Mouse (Mus musculus): ENCODE data around the gene Ifna2. TPM values are rescaled to one million over a fixed set of nuclear protein-coding genes. Genes with fewer than 3 reads are reported as not detected.

The Ifna2 gene
- not detected in 2 replicates for polyA plus RNA-seq (2014; fragmentation: Nextera tagmentation; extraction: Ambion mirVana)

GRCm38 (mm10) chr4:88683812-88684211 is at the start of gene Ifna2:
Ifna2 (minus strand) TSS chr4:88683912.
- H3K27ac ChIP-seq (ENCODE audit: low read depth, low read length): no peak within 1 kb of the TSS
- H3K9me3 ChIP-seq (ENCODE audit: control insufficient read depth, low read length): no peaks in the 10 kb centered on the region
- H3K36me3 ChIP-seq (ENCODE audit: control insufficient read depth, insufficient read depth, low read length): no peaks in the 10 kb centered on the region
- no peaks in the 10 kb centered on the region for H3K27me3 ChIP-seq (ENCODE audit: control insufficient read depth, insufficient read depth, low read length)
- WGBS: 96% methylated on average over 1 of the region's 1 CpGs
- no peaks in the 10 kb centered on the region for H3K4me1 ChIP-seq (ENCODE audit: control insufficient read depth, insufficient read depth, low read length)
- H3K4me3 ChIP-seq (ENCODE audit: low read depth, low read length): no peak within 1 kb of the TSS
- DNase-seq (ENCODE audit: low spot score, missing footprints) (no peak), ATAC-seq (ENCODE audit: low FRiP score) (no peak)
- no peak within 1 kb of the TSS for H3K9ac ChIP-seq (ENCODE audit: low read length)
- no peak within 1 kb of the TSS for H3K4me2 ChIP-seq

DNA sequence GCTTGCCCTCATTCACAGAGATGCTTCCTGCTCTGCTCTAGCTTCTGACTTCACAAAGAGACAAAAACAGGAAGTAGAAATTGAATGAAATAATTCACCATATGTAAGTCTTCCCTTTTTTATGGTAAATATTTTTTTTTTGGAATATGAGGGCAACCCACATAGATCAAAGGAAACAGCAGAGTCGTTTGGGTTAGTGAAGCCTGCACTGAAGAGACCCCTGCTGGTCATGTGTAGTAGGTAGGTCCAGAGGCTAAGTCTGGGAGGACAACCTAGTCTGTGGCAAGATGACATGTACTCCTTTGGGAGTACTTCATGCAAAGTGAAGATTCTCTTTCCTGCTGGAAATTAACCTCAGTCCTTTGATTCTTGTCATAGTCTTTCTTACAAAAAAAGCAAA is 43.6 kb upstream of the Ifna2 start:
- H3K9ac ChIP-seq (ENCODE audit: low read length): no peak overlapping the region
- ATAC-seq (ENCODE audit: low FRiP score): no peak

GRCm38 (mm10) chr4:88726727-88727126 is 43.0 kb upstream of the Ifna2 start:
- Histone ChIP-seq H3K4me3 (ENCODE audit: low read depth, low read length) (no peak overlapping the region), H3K9ac (ENCODE audit: low read length) (no peak overlapping the region), H3K4me2 (no peak overlapping the region), H3K36me3 (ENCODE audit: control insufficient read depth, insufficient read depth, low read length) (no peaks in the 10 kb centered on the region), H3K27me3 (ENCODE audit: control insufficient read depth, insufficient read depth, low read length) (no peaks in the 10 kb centered on the region), H3K4me1 (ENCODE audit: control insufficient read depth, insufficient read depth, low read length) (no peaks in the 10 kb centered on the region), H3K9me3 (ENCODE audit: control insufficient read depth, low read length) (no peaks in the 10 kb centered on the region), H3K27ac (ENCODE audit: low read depth, low read length) (no peak overlapping the region)
- DNase-seq (ENCODE audit: low spot score, missing footprints): no peak
- 86% methylated on average over 6 of the region's 6 CpGs for WGBS
- no peak for ATAC-seq (ENCODE audit: low FRiP score)

More for the DNA sequence above, 43.6 kb upstream of the Ifna2 start:
- Histone ChIP-seq H3K36me3 (ENCODE audit: control insufficient read depth, insufficient read depth, low read length) (no peaks in the 10 kb centered on the region), H3K4me1 (ENCODE audit: control insufficient read depth, insufficient read depth, low read length) (no peaks in the 10 kb centered on the region), H3K9me3 (ENCODE audit: control insufficient read depth, low read length) (no peaks in the 10 kb centered on the region), H3K4me2 (no peak overlapping the region), H3K4me3 (ENCODE audit: low read depth, low read length) (no peak overlapping the region), H3K27ac (ENCODE audit: low read depth, low read length) (no peak overlapping the region), H3K27me3 (ENCODE audit: control insufficient read depth, insufficient read depth, low read length) (no peaks in the 10 kb centered on the region)
- DNase-seq (ENCODE audit: low spot score, missing footprints): no peak
- WGBS: 3% methylated on average over 1 of the region's 1 CpGs

DNA sequence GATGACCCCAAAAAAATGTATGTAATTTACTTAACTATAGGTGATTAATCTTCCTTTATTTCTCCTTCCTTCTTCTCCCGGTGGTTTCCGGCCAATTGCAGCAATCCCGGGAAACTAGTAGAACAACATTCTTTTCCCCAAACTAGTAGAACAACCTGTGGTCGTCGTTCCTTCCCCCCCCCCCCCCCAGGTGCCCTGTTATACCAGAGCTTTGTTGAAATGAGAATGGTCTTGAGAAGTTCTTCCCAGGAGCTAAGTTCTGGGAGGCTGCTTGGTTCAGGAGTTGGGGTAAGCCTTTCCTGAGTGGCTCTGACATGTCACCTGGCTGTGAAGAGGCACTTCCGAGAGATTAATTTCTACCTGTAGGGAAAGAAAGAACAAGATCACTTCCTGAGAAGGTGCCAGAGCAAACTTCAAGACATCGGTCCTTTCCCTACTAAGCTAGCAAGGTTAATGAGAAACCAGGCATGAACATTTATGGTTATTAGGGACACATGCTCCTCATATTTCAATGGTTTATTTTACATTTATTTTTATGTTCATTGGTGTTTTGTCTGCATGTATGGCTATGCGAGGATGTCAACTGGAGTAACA is 39.9 kb upstream of the Ifna2 start:
- no peak overlapping the region for H3K27ac ChIP-seq (ENCODE audit: low read depth, low read length)
- ATAC-seq (ENCODE audit: low FRiP score) (no peak), DNase-seq (ENCODE audit: low spot score, missing footprints) (no peak)
- peaks cover 19% of the 10 kb centered on the region for H3K4me1 ChIP-seq (ENCODE audit: control insufficient read depth, insufficient read depth, low read length)
- H3K4me3 ChIP-seq (ENCODE audit: low read depth, low read length): no peak overlapping the region
- no peaks in the 10 kb centered on the region for H3K27me3 ChIP-seq (ENCODE audit: control insufficient read depth, insufficient read depth, low read length)
- no peaks in the 10 kb centered on the region for H3K9me3 ChIP-seq (ENCODE audit: control insufficient read depth, low read length)
- 68% methylated on average over 8 of the region's 8 CpGs for WGBS
- H3K4me2 ChIP-seq: no peak overlapping the region
- 0 out of 2 replicates have a peak, but pooled peaks cover 3% of the 10 kb centered on the region for H3K36me3 ChIP-seq (ENCODE audit: control insufficient read depth, insufficient read depth, low read length)
- no peak overlapping the region for H3K9ac ChIP-seq (ENCODE audit: low read length)

- Histone ChIP-seq H3K9ac (ENCODE audit: low read length) (peak within 1 kb of the TSS; percentile 98), H3K4me1 (ENCODE audit: control insufficient read depth, insufficient read depth, low read length) (peaks cover 20% of the 10 kb centered on the region), H3K27me3 (ENCODE audit: control insufficient read depth, insufficient read depth, low read length) (no peaks in the 10 kb centered on the region), H3K4me2 (peak within 1 kb of the TSS; percentile 75), H3K36me3 (ENCODE audit: control insufficient read depth, insufficient read depth, low read length) (peaks cover 6% of the 10 kb centered on the region), H3K9me3 (ENCODE audit: control insufficient read depth, low read length) (no peaks in the 10 kb centered on the region), H3K27ac (ENCODE audit: low read depth, low read length) (peak within 1 kb of the TSS; percentile 96), H3K4me3 (ENCODE audit: low read depth, low read length) (peak within 1 kb of the TSS; percentile 90)
- WGBS: under 1% methylated on average over 81 of the region's 82 CpGs
- ATAC-seq (ENCODE audit: low FRiP score) (peak; percentile 98), DNase-seq (ENCODE audit: low spot score, missing footprints) (peak; percentile 99)
Observed at GRCm38 (mm10) chr4:88721791-88722721, 38.3 kb upstream of the Ifna2 start, which contains the start of the genes Gm26566 and Klhl9. Gm26566 (plus strand) TSS chr4:88721805. Klhl9 (minus strand) TSS chr4:88722465.

- H3K9ac ChIP-seq (ENCODE audit: low read length): no peak overlapping the region
- peaks cover 20% of the 10 kb centered on the region for H3K4me1 ChIP-seq (ENCODE audit: control insufficient read depth, insufficient read depth, low read length)
- H3K4me3 ChIP-seq (ENCODE audit: low read depth, low read length): peak overlapping the region; percentile 18; the same call in 1 of the 2 replicates
- DNase-seq (ENCODE audit: low spot score, missing footprints) (no peak), ATAC-seq (ENCODE audit: low FRiP score) (no peak)
- H3K9me3 ChIP-seq (ENCODE audit: control insufficient read depth, low read length): no peaks in the 10 kb centered on the region
- no peaks in the 10 kb centered on the region for H3K27me3 ChIP-seq (ENCODE audit: control insufficient read depth, insufficient read depth, low read length)
- no peak overlapping the region for H3K27ac ChIP-seq (ENCODE audit: low read depth, low read length)
- 73% methylated on average over 1 of the region's 1 CpGs for WGBS
- H3K4me2 ChIP-seq: peak overlapping the region; percentile 47
- H3K36me3 ChIP-seq (ENCODE audit: control insufficient read depth, insufficient read depth, low read length): peaks cover 13% of the 10 kb centered on the region
Observed at GRCm38 (mm10) chr4:88718715-88719114, 35.0 kb upstream of the Ifna2 start.

DNA sequence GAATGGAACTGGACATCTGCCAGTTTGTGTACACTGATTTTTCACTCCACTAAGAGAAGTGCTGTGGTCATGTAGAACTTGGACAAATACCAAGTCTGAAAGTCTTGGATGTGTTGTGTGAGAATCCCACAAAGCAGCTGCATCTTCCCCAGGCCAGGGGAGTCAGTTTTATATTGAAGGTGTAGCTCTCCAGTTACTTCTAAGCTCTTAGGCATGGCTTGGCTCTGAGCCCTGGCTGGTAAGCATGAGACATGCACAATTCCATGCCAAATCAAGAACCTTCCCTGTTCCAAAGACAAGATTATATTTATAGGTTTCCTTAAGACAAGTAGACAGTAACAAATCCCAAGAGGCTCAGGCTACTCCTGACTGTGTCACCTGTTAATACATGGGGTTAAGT is 31.3 kb upstream of the Ifna2 start:
- Histone ChIP-seq H3K36me3 (ENCODE audit: control insufficient read depth, insufficient read depth, low read length) (peaks cover 12% of the 10 kb centered on the region), H3K27ac (ENCODE audit: low read depth, low read length) (no peak overlapping the region), H3K4me2 (no peak overlapping the region), H3K4me1 (ENCODE audit: control insufficient read depth, insufficient read depth, low read length) (peaks cover 7% of the 10 kb centered on the region), H3K4me3 (ENCODE audit: low read depth, low read length) (no peak overlapping the region), H3K9me3 (ENCODE audit: control insufficient read depth, low read length) (no peaks in the 10 kb centered on the region), H3K9ac (ENCODE audit: low read length) (no peak overlapping the region), H3K27me3 (ENCODE audit: control insufficient read depth, insufficient read depth, low read length) (no peaks in the 10 kb centered on the region)
- ATAC-seq (ENCODE audit: low FRiP score) (no peak), DNase-seq (ENCODE audit: low spot score, missing footprints) (no peak)

DNA sequence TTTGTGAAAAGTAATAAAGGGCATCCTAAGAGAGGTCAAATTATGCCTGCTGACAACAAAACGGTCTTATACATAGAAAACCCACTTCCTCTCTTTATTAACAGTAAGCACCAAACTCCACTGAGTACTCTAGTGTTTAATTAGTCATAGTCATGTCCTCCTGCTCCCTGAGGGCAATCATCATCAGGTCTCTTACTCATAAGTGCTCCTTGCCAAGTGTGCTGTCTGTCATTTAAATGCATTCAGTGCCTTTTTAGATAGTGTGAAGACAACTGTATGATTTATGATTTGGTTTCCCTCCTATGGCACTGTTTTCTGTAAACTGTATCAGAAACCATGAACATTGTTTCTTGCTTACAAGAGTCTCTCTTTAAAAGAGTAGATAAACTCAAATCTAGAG is 30.6 kb upstream of the Ifna2 start:
- no peaks in the 10 kb centered on the region for H3K27me3 ChIP-seq (ENCODE audit: control insufficient read depth, insufficient read depth, low read length)
- H3K4me1 ChIP-seq (ENCODE audit: control insufficient read depth, insufficient read depth, low read length): peaks cover 5% of the 10 kb centered on the region; the same call in 1 of the 2 replicates
- peaks cover 12% of the 10 kb centered on the region for H3K36me3 ChIP-seq (ENCODE audit: control insufficient read depth, insufficient read depth, low read length)
- H3K9ac ChIP-seq (ENCODE audit: low read length): no peak overlapping the region
- ATAC-seq (ENCODE audit: low FRiP score) (no peak), DNase-seq (ENCODE audit: low spot score, missing footprints) (no peak)
- H3K9me3 ChIP-seq (ENCODE audit: control insufficient read depth, low read length): no peaks in the 10 kb centered on the region
- no peak overlapping the region for H3K27ac ChIP-seq (ENCODE audit: low read depth, low read length)
- H3K4me3 ChIP-seq (ENCODE audit: low read depth, low read length): no peak overlapping the region
- no peak overlapping the region for H3K4me2 ChIP-seq
- WGBS: 95% methylated on average over 1 of the region's 1 CpGs

Measured in midbrain, embryonic 11.5 days (tissue).